Mouse (Mus musculus) midbrain, embryonic 14.5 days (tissue): ENCODE measurements around the gene Hapln3. TPM values are rescaled to one million over a fixed set of nuclear protein-coding genes. Genes with fewer than 3 reads are reported as not detected.

ENCODE experiments used
- ATAC-seq: fragments of 200-750 bp; cut with Nextera tagmentation; 2 replicates; pipeline ENCODE4 v1.8.0; 2017; ENCODE audit warnings: moderate number of reproducible peaks, moderate library complexity; ENCODE audit not compliant: low FRiP score, low TSS enrichment
- DNase-seq: peaks from one replicate; pipeline ENCODE4 v3.0.0-alpha.2; 2015
- H3K27ac ChIP-seq: fragments of 300-500 bp; sonication (generic); replicated peaks from 2 replicates; pipeline ENCODE4 v1.5.1; 2014; ENCODE audit warnings: mild to moderate bottlenecking, low read depth, low read length, moderate library complexity
- H3K27me3 ChIP-seq: fragments of 300-500 bp; sonication (generic); 2 replicates; pipeline ENCODE4 v1.6.1; 2014; ENCODE audit warnings: low read length, control low read depth, mixed read lengths; ENCODE audit not compliant: control insufficient read depth, insufficient read depth
- H3K36me3 ChIP-seq: fragments of 300-500 bp; sonication (generic); 2 replicates; pipeline ENCODE4 v1.6.1; 2014; ENCODE audit warnings: low read length, control low read depth; ENCODE audit not compliant: control insufficient read depth, insufficient read depth
- H3K4me1 ChIP-seq: fragments of 300-500 bp; sonication (generic); 2 replicates; pipeline ENCODE4 v1.6.1; 2014; ENCODE audit warnings: mild to moderate bottlenecking, antibody characterized with exemption, low read length, control low read depth; ENCODE audit not compliant: control insufficient read depth, insufficient read depth
- H3K4me2 ChIP-seq: fragments of 300-500 bp; sonication (generic); 2 replicates; pipeline ENCODE4 v1.6.1; 2014; ENCODE audit warnings: mild to moderate bottlenecking, low read length, moderate library complexity
- H3K4me3 ChIP-seq: fragments of 300-500 bp; sonication (generic); replicated peaks from 2 replicates; pipeline ENCODE4 v1.5.1; 2014; ENCODE audit warnings: low read depth, low read length
- H3K9ac ChIP-seq: fragments of 300-500 bp; sonication (generic); replicated peaks from 2 replicates; pipeline ENCODE4 v1.6.1; 2014; ENCODE audit warnings: mild to moderate bottlenecking, low read length, moderate library complexity
- H3K9me3 ChIP-seq: fragments of 300-500 bp; sonication (generic); 2 replicates; pipeline ENCODE4 v1.6.1; 2016; ENCODE audit warnings: low read length, control low read depth, mixed read lengths; ENCODE audit not compliant: control insufficient read depth
- WGBS: fragments of 180-500 bp; shearing (Covaris S2); extraction: QIAGEN DNeasy Blood & Tissue Kit; methylation state at CpG from one replicate; pipeline ENCODE4 v1.1.7; 2014; 5-methylcytosine and 5-hydroxymethylcytosine counted together
- polyA plus RNA-seq: library from polyadenylated mRNA; unstranded; fragments of >200 nt; fragmentation: Nextera tagmentation; extraction: Ambion mirVana; gene quantifications from 2 replicates; pipeline ENCODE4 v1.2.1, GENCODE M21; 2014

The Hapln3 gene
- polyA plus RNA-seq = 1.3 and 1.7 TPM in 2 replicates

DNA sequence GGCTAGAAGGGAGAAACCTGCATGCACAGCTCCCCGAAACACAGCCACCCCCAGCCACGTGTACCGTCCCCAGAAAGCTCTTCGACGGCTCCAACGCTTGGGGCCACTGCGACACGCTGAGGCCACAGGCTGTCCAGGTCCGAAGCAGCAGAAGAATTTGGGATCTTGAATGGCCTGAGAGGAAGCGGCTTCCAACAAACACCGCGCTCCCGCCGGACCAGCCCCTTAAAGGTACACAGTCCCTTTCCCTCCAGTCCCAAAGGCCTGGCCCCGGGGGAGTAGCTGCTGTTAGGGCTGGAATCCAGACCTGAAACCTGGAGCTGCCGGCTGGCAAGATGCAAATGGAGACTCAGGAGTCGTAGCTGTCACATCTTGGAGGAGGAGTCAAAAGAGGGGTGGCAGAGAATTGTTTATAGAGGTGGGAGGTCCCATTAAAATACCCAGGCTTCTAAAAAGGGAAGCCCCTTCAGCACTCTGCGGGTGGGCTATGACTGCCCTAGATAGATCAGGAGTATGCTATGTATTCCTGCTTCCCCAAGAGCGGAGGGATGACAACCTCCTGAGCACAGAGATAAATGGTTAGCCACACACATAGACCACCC, at the start of gene Hapln3:
Hapln3 (minus strand) TSS at position 176 of the 602 bp plus-strand sequence.
- no peak within 1 kb of the TSS for H3K9ac ChIP-seq
- ATAC-seq (no peak), DNase-seq (peak; percentile 50)
- no peaks in the 10 kb centered on the region for H3K36me3 ChIP-seq
- WGBS = 5% methylated on average over 19 of the region's 19 CpGs
- peak within 1 kb of the TSS; percentile 3; the same call in 1 of the 2 replicates for H3K4me3 ChIP-seq
- peak within 1 kb of the TSS; percentile 42 for H3K4me2 ChIP-seq
- H3K9me3 ChIP-seq = no peaks in the 10 kb centered on the region
- H3K27ac ChIP-seq = no peak within 1 kb of the TSS
- peaks cover 9% of the 10 kb centered on the region; the same call in 1 of the 2 replicates for H3K27me3 ChIP-seq
- H3K4me1 ChIP-seq = no peaks in the 10 kb centered on the region

- H3K9me3 ChIP-seq = no peaks in the 10 kb centered on the region
- no peaks in the 10 kb centered on the region for H3K36me3 ChIP-seq
- no peak overlapping the region for H3K4me3 ChIP-seq
- no peaks in the 10 kb centered on the region for H3K4me1 ChIP-seq
- no peaks in the 10 kb centered on the region for H3K27me3 ChIP-seq
- DNase-seq (no peak), ATAC-seq (no peak)
- no peak overlapping the region for H3K9ac ChIP-seq
- 79% methylated on average over 3 of the region's 3 CpGs for WGBS
- H3K27ac ChIP-seq = no peak overlapping the region
- H3K4me2 ChIP-seq = no peak overlapping the region
These were observed 43.0 kb upstream of the Hapln3 start for GRCm38 (mm10) chr7:79173800-79174199.

DNA sequence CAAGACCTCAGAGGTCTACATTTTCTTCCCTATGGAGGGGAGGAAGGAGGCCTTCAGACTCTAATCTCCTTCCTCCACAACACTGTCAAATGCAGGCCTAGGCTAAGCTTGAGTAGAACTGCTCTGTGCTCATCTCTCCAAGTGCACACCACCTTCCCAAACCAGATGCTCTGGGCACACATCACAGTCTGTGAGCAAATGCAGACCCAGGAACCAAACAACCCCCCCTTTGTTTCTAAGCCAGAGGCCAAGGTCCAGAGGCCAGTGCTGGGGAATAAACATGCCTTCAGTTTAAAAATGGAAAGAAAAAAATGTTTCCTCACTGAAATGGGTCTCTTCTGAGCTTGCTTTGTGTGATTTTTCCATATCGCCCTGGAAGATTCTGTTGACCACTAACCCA, 41.0 kb upstream of the Hapln3 start:
- no peak overlapping the region for H3K9ac ChIP-seq
- H3K27ac ChIP-seq = no peak overlapping the region
- no peaks in the 10 kb centered on the region for H3K36me3 ChIP-seq
- WGBS = 93% methylated on average over 1 of the region's 1 CpGs
- H3K4me2 ChIP-seq = no peak overlapping the region
- H3K9me3 ChIP-seq = no peaks in the 10 kb centered on the region
- DNase-seq = no peak
- H3K4me3 ChIP-seq = no peak overlapping the region
- H3K27me3 ChIP-seq = no peaks in the 10 kb centered on the region
- no peak for ATAC-seq
- no peaks in the 10 kb centered on the region for H3K4me1 ChIP-seq

GRCm38 (mm10) chr7:79167006-79167562, 36.3 kb upstream of the Hapln3 start:
- 49% methylated on average over 14 of the region's 14 CpGs for WGBS
- Histone ChIP-seq H3K27ac (no peak overlapping the region), H3K27me3 (no peaks in the 10 kb centered on the region), H3K36me3 (no peaks in the 10 kb centered on the region), H3K4me3 (no peak overlapping the region), H3K4me1 (no peaks in the 10 kb centered on the region), H3K9me3 (no peaks in the 10 kb centered on the region), H3K9ac (no peak overlapping the region), H3K4me2 (no peak overlapping the region)
- no peak for DNase-seq
- no peak for ATAC-seq

GRCm38 (mm10) chr7:79159406-79159805, 28.6 kb upstream of the Hapln3 start:
- no peak for ATAC-seq
- no peaks in the 10 kb centered on the region for H3K9me3 ChIP-seq
- no peak overlapping the region for H3K4me2 ChIP-seq
- H3K4me1 ChIP-seq = no peaks in the 10 kb centered on the region
- H3K36me3 ChIP-seq = no peaks in the 10 kb centered on the region
- H3K27me3 ChIP-seq = no peaks in the 10 kb centered on the region
- H3K9ac ChIP-seq = no peak overlapping the region
- no peak overlapping the region for H3K27ac ChIP-seq
- DNase-seq = no peak
- H3K4me3 ChIP-seq = no peak overlapping the region
- WGBS = 87% methylated on average over 1 of the region's 1 CpGs

DNA sequence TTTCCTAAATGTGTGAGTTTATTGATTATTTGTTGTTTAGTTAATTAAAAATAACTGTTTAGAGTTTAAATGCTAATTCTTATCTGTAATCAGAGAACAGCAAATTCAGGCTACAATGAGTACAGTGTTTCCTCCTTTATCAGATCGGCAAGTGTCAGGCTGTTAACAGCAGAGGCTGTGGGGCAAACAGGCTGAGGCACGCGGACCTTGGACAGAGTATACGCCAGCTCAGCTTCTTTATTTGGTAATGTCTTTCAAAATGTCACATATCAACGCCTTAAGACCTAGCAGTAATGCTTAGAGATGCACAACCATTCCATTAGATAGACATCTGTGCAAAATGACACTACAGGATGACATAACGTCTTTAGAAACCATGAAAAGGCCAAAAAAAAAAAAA, 18.7 kb upstream of the Hapln3 start:
- no peaks in the 10 kb centered on the region for H3K36me3 ChIP-seq
- H3K27me3 ChIP-seq = no peaks in the 10 kb centered on the region
- DNase-seq (no peak), ATAC-seq (no peak)
- no peak overlapping the region for H3K4me3 ChIP-seq
- 0 out of 2 replicates have a peak, but pooled peaks cover 10% of the 10 kb centered on the region for H3K4me1 ChIP-seq
- H3K9ac ChIP-seq = no peak overlapping the region; the same call in 1 of the 2 replicates
- no peak overlapping the region for H3K27ac ChIP-seq
- no peaks in the 10 kb centered on the region for H3K9me3 ChIP-seq
- WGBS = 73% methylated on average over 6 of the region's 6 CpGs
- peak overlapping the region; percentile 82; the same call in 1 of the 2 replicates for H3K4me2 ChIP-seq

- Histone ChIP-seq H3K9ac (peak within 1 kb of the TSS; percentile 51), H3K36me3 (no peaks in the 10 kb centered on the region), H3K9me3 (no peaks in the 10 kb centered on the region), H3K4me1 (0 out of 2 replicates have a peak, but pooled peaks cover 10% of the 10 kb centered on the region), H3K4me2 (peak within 1 kb of the TSS; percentile 82), H3K4me3 (peak within 1 kb of the TSS; percentile 47), H3K27ac (no peak within 1 kb of the TSS), H3K27me3 (no peaks in the 10 kb centered on the region)
- under 1% methylated on average over 39 of the region's 39 CpGs for WGBS
- peak; percentile 87 for DNase-seq
- peak; percentile 90 for ATAC-seq
These were observed 18.0 kb upstream of the Hapln3 start, which contains the start of gene Mfge8 for GRCm38 (mm10) chr7:79148711-79149266. Gene Mfge8 (minus strand): TSS chr7:79149060.

DNA sequence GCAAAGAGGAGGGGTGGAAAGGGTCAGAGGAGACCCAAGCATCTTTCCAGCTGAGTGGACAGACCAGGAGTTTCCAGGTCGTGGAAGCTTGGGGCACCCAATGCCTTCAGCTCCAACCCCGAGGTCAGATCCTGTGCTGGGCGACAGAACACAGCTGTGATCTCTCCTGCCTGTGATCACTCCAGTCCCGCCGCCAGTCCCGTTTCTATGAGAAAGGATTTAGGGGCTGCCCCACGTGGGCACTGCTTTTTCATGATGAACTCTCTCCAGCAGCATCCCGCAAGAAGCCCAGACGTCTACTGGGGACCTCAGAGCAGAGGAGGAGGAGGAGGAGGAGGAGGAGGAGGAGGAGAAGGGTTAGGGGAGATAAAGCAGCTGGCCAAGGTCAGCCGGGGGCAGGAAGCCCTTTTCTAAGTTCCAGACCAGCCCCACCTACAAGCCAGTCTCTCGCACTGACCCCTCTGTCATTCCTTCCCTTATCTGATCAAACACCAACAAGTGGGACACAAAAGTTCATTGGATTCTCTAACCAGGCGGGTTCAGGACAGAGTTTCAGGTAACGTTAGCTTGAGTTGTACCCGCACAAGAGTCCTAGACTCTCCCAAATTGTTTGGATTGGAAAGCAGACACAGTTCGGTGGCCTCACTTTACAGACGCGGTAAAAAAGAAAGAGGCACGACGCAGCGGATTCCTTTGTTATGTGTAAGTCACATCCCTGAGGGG, 17.3 kb upstream of the Hapln3 start:
- H3K27ac ChIP-seq = no peak overlapping the region
- H3K27me3 ChIP-seq = no peaks in the 10 kb centered on the region
- H3K4me2 ChIP-seq = peak overlapping the region; percentile 82
- 0 out of 2 replicates have a peak, but pooled peaks cover 10% of the 10 kb centered on the region for H3K4me1 ChIP-seq
- peak overlapping the region; percentile 47 for H3K4me3 ChIP-seq
- H3K9ac ChIP-seq = no peak overlapping the region; the same call in 1 of the 2 replicates
- H3K9me3 ChIP-seq = no peaks in the 10 kb centered on the region
- ATAC-seq (no peak), DNase-seq (peak; percentile 36)
- H3K36me3 ChIP-seq = no peaks in the 10 kb centered on the region
- 2% methylated on average over 20 of the region's 20 CpGs for WGBS
